7 mouse cellular contexts compared by ENCODE assay signal in the genomic region with DNA sequence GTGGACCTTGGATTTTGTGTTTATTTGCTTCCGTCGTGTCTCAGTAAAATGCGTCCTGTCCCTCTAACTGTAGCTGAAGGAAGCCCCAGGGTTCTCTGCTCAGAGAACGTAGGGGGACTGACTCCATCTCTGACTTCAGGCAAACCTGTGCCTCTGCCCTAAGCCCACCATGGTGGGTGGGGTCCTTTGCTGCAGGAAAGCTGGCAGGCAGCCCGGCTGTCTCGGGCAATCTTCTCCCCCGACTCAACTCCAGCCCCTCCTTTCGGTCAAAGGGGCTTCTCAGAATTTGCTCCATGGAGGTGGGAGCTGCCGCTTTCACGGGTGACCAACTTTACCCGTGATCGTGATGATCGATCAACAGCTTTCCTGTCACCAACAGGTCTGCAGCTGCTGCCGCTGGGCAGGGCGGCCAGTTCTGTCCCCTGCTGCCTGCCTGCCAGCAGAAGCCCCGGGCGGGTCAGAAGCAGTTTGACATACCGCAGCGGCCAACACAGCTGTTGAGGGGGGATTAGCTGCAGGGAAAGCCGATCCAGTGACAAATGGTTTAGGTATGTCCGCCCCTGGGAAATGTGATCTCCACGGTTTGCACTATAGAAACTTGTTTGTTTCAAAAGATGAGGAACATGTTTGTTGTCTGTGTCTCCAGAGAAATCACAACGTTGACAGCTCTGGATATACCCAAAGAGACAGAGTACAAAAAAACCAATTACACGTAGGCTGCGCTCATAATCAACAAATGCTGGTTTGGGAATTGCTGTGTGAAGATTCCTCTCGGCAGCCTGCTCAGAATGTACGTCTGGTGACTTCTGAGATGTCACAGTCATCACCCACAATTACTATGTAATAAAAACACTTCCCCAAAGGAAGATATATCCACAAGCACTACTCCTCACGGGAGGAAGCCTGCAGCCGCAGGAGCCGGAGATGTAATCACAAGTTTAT.
DNase-seq lines count a peak whose midpoint lies in the region; ATAC-seq and TF ChIP-seq lines count a peak whose summit lies in the region.

No protein-coding gene starts in this region.

- H3K36me3 ChIP-seq in ES-Bruce4 (ENCODE audit: control insufficient read depth, insufficient read depth, low read length, poor library complexity, severe bottlenecking), result no peaks in the 10 kb centered on the region
- no peaks in the 10 kb centered on the region for H3K36me3 ChIP-seq in heart, embryonic 12.5 days
- no peaks in the 10 kb centered on the region for H3K36me3 ChIP-seq in neural tube, embryonic 11.5 days (ENCODE audit: control insufficient read depth, insufficient read depth, low read length)

- TF ChIP-seq CTCF in ES-Bruce4 (IDR thresholded peaks at IDR 0.05; ENCODE audit: low read depth, low read length), result no peak

- H3K27me3 ChIP-seq in ES-Bruce4 (ENCODE audit: control insufficient read depth, insufficient read depth, low read length, poor library complexity, severe bottlenecking), result no peaks in the 10 kb centered on the region
- no peaks in the 10 kb centered on the region for H3K27me3 ChIP-seq in heart, embryonic 12.5 days (replicated peaks)
- no peaks in the 10 kb centered on the region for H3K27me3 ChIP-seq in neural tube, embryonic 11.5 days (ENCODE audit: control insufficient read depth, insufficient read depth, low read length)

- peak overlapping the region; percentile 78 for H3K4me2 ChIP-seq in heart, embryonic 12.5 days
- peak overlapping the region; percentile 29 for H3K4me2 ChIP-seq in neural tube, embryonic 11.5 days (ENCODE audit: low read depth)

- H3K4me3 ChIP-seq in ES-Bruce4 (ENCODE audit: low read depth, low read length), result 0 out of 2 replicates have a peak overlapping the region, but pooled peaks have one; percentile 8
- H3K4me3 ChIP-seq in heart, embryonic 12.5 days, result peak overlapping the region; percentile 47
- peak overlapping the region; percentile 6; the same call in 1 of the 2 replicates for H3K4me3 ChIP-seq in neural tube, embryonic 11.5 days (ENCODE audit: low read depth, low read length)

- TF ChIP-seq EP300 in ES-Bruce4 (IDR thresholded peaks at IDR 0.05; ENCODE audit: insufficient read depth, low read depth, low read length), result no peak

- no peak overlapping the region for H3K9ac ChIP-seq in ES-Bruce4 (ENCODE audit: low read depth, poor library complexity, severe bottlenecking)
- H3K9ac ChIP-seq in heart, embryonic 12.5 days, result peak overlapping the region; percentile 79
- H3K9ac ChIP-seq in neural tube, embryonic 11.5 days (ENCODE audit: low read length), result peak overlapping the region; percentile 19; the same call in 1 of the 2 replicates

- H3K4me1 ChIP-seq in ES-Bruce4 (ENCODE audit: control insufficient read depth, insufficient read depth, low read length), result peaks cover 2% of the 10 kb centered on the region
- H3K4me1 ChIP-seq in heart, embryonic 12.5 days (replicated peaks), result peaks cover 58% of the 10 kb centered on the region
- no peaks in the 10 kb centered on the region; the same call in 1 of the 2 replicates for H3K4me1 ChIP-seq in neural tube, embryonic 11.5 days (ENCODE audit: control insufficient read depth, insufficient read depth, low read length)

- 10% methylated on average over 30 of the region's 30 CpGs for WGBS in heart, embryonic 12.5 days
- 17% methylated on average over 30 of the region's 30 CpGs for WGBS in neural tube, embryonic 11.5 days

- peak; percentile 23 for DNase-seq in brain, adult 2 months (ENCODE audit: low read depth, low spot score)
- peak; percentile 70 to 78 for DNase-seq in kidney, postnatal 4 days
- DNase-seq in neural tube, embryonic 11.5 days (ENCODE audit: low spot score), result peak; percentile 72
- DNase-seq in cerebellum, adult 18-20 months, result no peak
- DNase-seq in B cell, adult 2 months, result no peak

- H3K9me3 ChIP-seq in ES-Bruce4 (replicated peaks; ENCODE audit: control insufficient read depth, insufficient read depth, low read length, poor library complexity, severe bottlenecking), result no peaks in the 10 kb centered on the region
- no peaks in the 10 kb centered on the region for H3K9me3 ChIP-seq in heart, embryonic 12.5 days (replicated peaks)
- H3K9me3 ChIP-seq in neural tube, embryonic 11.5 days (ENCODE audit: control insufficient read depth, low read length), result no peaks in the 10 kb centered on the region

- no peak for TF ChIP-seq POLR2A in ES-Bruce4 (IDR thresholded peaks at IDR 0.05; ENCODE audit: insufficient read depth, low read length)

- H3K27ac ChIP-seq in ES-Bruce4 (ENCODE audit: insufficient read depth, low read length), result no peak overlapping the region
- H3K27ac ChIP-seq in heart, embryonic 12.5 days (ENCODE audit: poor library complexity, severe bottlenecking), result peak overlapping the region; percentile 90
- H3K27ac ChIP-seq in neural tube, embryonic 11.5 days (ENCODE audit: low read depth, low read length), result peak overlapping the region; percentile 60

- ATAC-seq in heart, embryonic 12.5 days (ENCODE audit: insufficient number of reproducible peaks, low FRiP score), result peak; percentile 71
- no peak; the same call in 1 of the 2 replicates for ATAC-seq in neural tube, embryonic 11.5 days (ENCODE audit: insufficient read depth, low FRiP score, low TSS enrichment)

Comparison
In these comparisons a context has a peak if more than half of its experiments do, and no peak if none do; other contexts are left out.
1. DNase-seq: peak in brain, adult 2 months (single experiment), kidney, postnatal 4 days (2 of 2) and neural tube, embryonic 11.5 days (single experiment); none in cerebellum, adult 18-20 months (0 of 2) and B cell, adult 2 months (0 of 2).
2. Peak in every context shown above with its lines, with median percentiles within 50 percentile points of each other: H3K4me3 ChIP-seq.